Mouse (Mus musculus) cerebellum, adult 2 months (tissue): ENCODE measurements around the gene Abhd12.

Experiments
- CTCF ChIP-seq: fragments of 200-500 bp; IDR thresholded peaks from 2 replicates; pipeline ENCODE4 v1.5.1; 2011; ENCODE audit warnings: low read depth, mild to moderate bottlenecking, control low read depth, low read length, moderate library complexity, borderline replicate concordance; ENCODE audit not compliant: insufficient read depth
- POLR2A ChIP-seq: fragments of 200-500 bp; IDR thresholded peaks from 2 replicates; pipeline ENCODE4 v1.6.1; 2011; ENCODE audit warnings: low read length, control low read depth, borderline replicate concordance; ENCODE audit not compliant: insufficient read depth

GRCm38 (mm10) chr2:150808812-150809211 is 95.7 kb downstream of the Abhd12 start:
- TF ChIP-seq POLR2A (no peak), CTCF (no peak)
